Mouse (Mus musculus) thymus, postnatal 36 days (tissue): ENCODE measurements around the gene Lim2.
A peak's percentile ranks its signal among the peaks of the same experiment; 100 is the strongest.

Source experiments
- DNase-seq, 2 experiments: peaks; one replicate each; pipeline ENCODE4 v3.0.0; 2022; ENCODE audit warnings: mixed read lengths in 2 of 2

Gene Lim2

GRCm38 (mm10) chr7:43447801-43448200 lies 20.3 kb downstream of the Lim2 start:
- no peak for DNase-seq

GRCm38 (mm10) chr7:43448246-43448645 lies 20.8 kb downstream of the Lim2 start:
- DNase-seq = no peak

GRCm38 (mm10) chr7:43449811-43450210 lies 22.3 kb downstream of the Lim2 start:
- no peak for DNase-seq

- DNase-seq = no peak
Observed at GRCm38 (mm10) chr7:43451726-43452125, 24.3 kb downstream of the Lim2 start.

- peak; percentile 33 to 42 for DNase-seq
Observed at GRCm38 (mm10) chr7:43452609-43453008, 25.1 kb downstream of the Lim2 start.

- DNase-seq = no peak
Observed at GRCm38 (mm10) chr7:43453599-43454355, 26.3 kb downstream of the Lim2 start.

- no peak for DNase-seq
Observed at GRCm38 (mm10) chr7:43454371-43454770, 26.9 kb downstream of the Lim2 start.

- no peak for DNase-seq
Observed at GRCm38 (mm10) chr7:43462851-43463250, 35.4 kb downstream of the Lim2 start, which contains the start of gene Vsig10l. Vsig10l (plus strand) TSS chr7:43463151.

- DNase-seq = no peak
Observed at GRCm38 (mm10) chr7:43463976-43464375, 36.5 kb downstream of the Lim2 start.

- no peak for DNase-seq
Observed at GRCm38 (mm10) chr7:43464864-43465343, 37.4 kb downstream of the Lim2 start.

GRCm38 (mm10) chr7:43465344-43466098 lies 38.1 kb downstream of the Lim2 start:
- DNase-seq = peak; percentile 77 to 81

GRCm38 (mm10) chr7:43466099-43466694 lies 38.7 kb downstream of the Lim2 start:
- DNase-seq = peak; percentile 80 to 81

- DNase-seq = peak; percentile 33 to 54
Observed at GRCm38 (mm10) chr7:43470373-43470772, 42.9 kb downstream of the Lim2 start.

GRCm38 (mm10) chr7:43475706-43476105 lies 48.2 kb downstream of the Lim2 start:
- DNase-seq = peak in 1 of 2 experiments; percentile 13

GRCm38 (mm10) chr7:43476376-43476775 lies 48.9 kb downstream of the Lim2 start:
- DNase-seq = no peak

GRCm38 (mm10) chr7:43481191-43481590 lies 53.7 kb downstream of the Lim2 start:
- no peak for DNase-seq

- no peak for DNase-seq
Observed at GRCm38 (mm10) chr7:43482090-43482716, 54.7 kb downstream of the Lim2 start.

GRCm38 (mm10) chr7:43483236-43483635 lies 55.8 kb downstream of the Lim2 start:
- no peak for DNase-seq
